Mouse (Mus musculus) adrenal gland, adult 18-20 months (tissue): ENCODE measurements around the gene Slc10a3. TPM values are rescaled to one million over a fixed set of nuclear protein-coding genes. Genes with fewer than 3 reads are reported as not detected.

Experiments
- total RNA-seq, 2 experiments: library from RNA; stranded (reverse); gene quantifications; 1 replicate in 1 of 2; 2 replicates in 1 of 2; pipeline ENCODE4 v1.2.3; 2021

Gene Slc10a3
- total RNA-seq, 2 experiments from 2014 or later = 19.0 to 20.5 TPM

Other genes with a start within 250 kb of the Slc10a3 start
- gene Opn1mw, start 245.9 kb downstream of the Slc10a3 start, total RNA-seq = not detected
- gene Mecp2, start 238.0 kb downstream of the Slc10a3 start, total RNA-seq = 10 to 100 TPM; 31.5 to 34.5 TPM
- gene Tex28, start 205.5 kb downstream of the Slc10a3 start, total RNA-seq = not detected
- gene Tktl1, start 196.1 kb downstream of the Slc10a3 start, total RNA-seq = not detected
- gene Flna, start 123.5 kb downstream of the Slc10a3 start, total RNA-seq = 100 to 1,000 TPM; 113 to 170 TPM
- 100 to 1,000 TPM in 1 of 2 experiments, 10 to 100 TPM in 1; 93.6 to 165 TPM for gene Emd, start 118.7 kb downstream of the Slc10a3 start, total RNA-seq
- gene Rpl10, start 102.5 kb downstream of the Slc10a3 start, total RNA-seq = 100 to 1,000 TPM; 395 to 419 TPM
- 10 to 100 TPM; 64.6 to 81.8 TPM for gene Taz, start 91.4 kb downstream of the Slc10a3 start, total RNA-seq
- gene Dnase1l1, start 91.0 kb downstream of the Slc10a3 start, total RNA-seq = 10 to 100 TPM; 14.7 to 17.1 TPM
- 100 to 1,000 TPM; 206 to 258 TPM for gene Atp6ap1, start 76.3 kb downstream of the Slc10a3 start, total RNA-seq
- 100 to 1,000 TPM; 245 to 250 TPM for gene Gdi1, start 68.4 kb downstream of the Slc10a3 start, total RNA-seq
- 10 to 100 TPM; 63.3 to 65.8 TPM for gene Fam50a, start 60.3 kb downstream of the Slc10a3 start, total RNA-seq
- 10 to 100 TPM in 1 of 2 experiments, 1 to 10 TPM in 1; 8.1 to 15.4 TPM for gene Plxna3, start 44.3 kb downstream of the Slc10a3 start, total RNA-seq
- gene Lage3, start 19.7 kb downstream of the Slc10a3 start, total RNA-seq = 10 to 100 TPM; 43.2 to 53.2 TPM
- gene Ubl4a, start 131 bp downstream of the Slc10a3 start, total RNA-seq = 10 to 100 TPM; 61.4 to 63.9 TPM
- 10 to 100 TPM; 26.7 to 27.1 TPM for gene Fam3a, start 19.9 kb upstream of the Slc10a3 start, total RNA-seq
- gene Ikbkg, start 19.9 kb upstream of the Slc10a3 start, total RNA-seq = 10 to 100 TPM; 56.8 to 63.6 TPM
- gene G6pdx, start 55.8 kb upstream of the Slc10a3 start, total RNA-seq = 100 to 1,000 TPM; 195 to 261 TPM
- not detected for gene Gm6880, start 108.0 kb upstream of the Slc10a3 start, total RNA-seq
- not detected for gene Olfr1326-ps1, start 201.5 kb upstream of the Slc10a3 start, total RNA-seq
- not detected for gene Olfr1325, start 219.3 kb upstream of the Slc10a3 start, total RNA-seq